Mouse (Mus musculus): ENCODE data around the gene Cyb5b. TPM values are rescaled to one million over a fixed set of nuclear protein-coding genes. Genes with fewer than 3 reads are reported as not detected.

The Cyb5b gene
- polyA plus RNA-seq, 1 experiment from 2014 or later: 138 TPM

GRCm38 (mm10) chr8:107226183-107226582 lies 75.7 kb downstream of the Cyb5b start:
- H3K4me3 ChIP-seq: no peak overlapping the region
- peak overlapping the region; percentile 15; the same call in 1 of the 2 replicates for H3K27ac ChIP-seq (replicated peaks)
- peak; percentile 38 for DNase-seq (ENCODE audit: low spot score)
- H3K4me1 ChIP-seq: peaks cover 27% of the 10 kb centered on the region
- H3K9me3 ChIP-seq: no peaks in the 10 kb centered on the region; the same call in 1 of the 2 replicates
- H3K36me3 ChIP-seq (replicated peaks): no peaks in the 10 kb centered on the region
- no peaks in the 10 kb centered on the region for H3K27me3 ChIP-seq (replicated peaks; ENCODE audit: low read depth, poor library complexity, severe bottlenecking)
- 45% methylated on average over 9 of the region's 9 CpGs for WGBS

DNA sequence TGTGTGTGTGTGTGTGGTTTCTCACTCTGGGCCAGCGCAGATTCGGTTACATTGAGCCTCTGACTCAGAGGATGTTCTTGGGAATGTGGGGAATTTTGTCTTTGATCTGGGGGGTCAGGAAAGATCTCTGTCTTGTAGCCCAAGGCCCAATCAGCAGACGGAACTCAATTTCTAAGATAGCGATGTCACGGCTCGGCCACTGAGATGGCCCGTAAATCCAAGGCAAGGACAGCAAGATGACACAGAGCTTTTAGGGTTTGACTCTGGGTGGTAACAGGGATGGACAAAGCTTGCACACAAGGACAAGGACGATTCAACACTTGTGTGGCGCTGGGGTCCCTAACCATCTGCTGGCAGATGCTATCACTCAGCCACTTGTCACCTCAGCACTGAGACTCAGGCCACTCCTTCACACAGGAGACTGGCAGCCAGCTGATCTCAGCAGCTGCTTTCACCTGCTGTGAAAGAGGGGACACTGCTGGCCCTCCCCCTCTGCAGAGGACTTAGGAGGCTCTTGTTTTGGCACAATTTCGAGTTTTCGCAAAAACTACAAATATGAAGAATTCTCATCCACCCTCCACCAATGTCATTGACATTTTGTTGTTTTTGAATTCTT lies 76.7 kb downstream of the Cyb5b start:
- DNase-seq (ENCODE audit: low spot score): no peak
- no peaks in the 10 kb centered on the region for H3K36me3 ChIP-seq (replicated peaks)
- H3K4me1 ChIP-seq: peaks cover 23% of the 10 kb centered on the region
- H3K4me3 ChIP-seq: no peak overlapping the region
- WGBS: 64% methylated on average over 11 of the region's 11 CpGs
- H3K27me3 ChIP-seq (replicated peaks; ENCODE audit: low read depth, poor library complexity, severe bottlenecking): no peaks in the 10 kb centered on the region
- no peaks in the 10 kb centered on the region; the same call in 1 of the 2 replicates for H3K9me3 ChIP-seq
- H3K27ac ChIP-seq (replicated peaks): no peak overlapping the region

DNA sequence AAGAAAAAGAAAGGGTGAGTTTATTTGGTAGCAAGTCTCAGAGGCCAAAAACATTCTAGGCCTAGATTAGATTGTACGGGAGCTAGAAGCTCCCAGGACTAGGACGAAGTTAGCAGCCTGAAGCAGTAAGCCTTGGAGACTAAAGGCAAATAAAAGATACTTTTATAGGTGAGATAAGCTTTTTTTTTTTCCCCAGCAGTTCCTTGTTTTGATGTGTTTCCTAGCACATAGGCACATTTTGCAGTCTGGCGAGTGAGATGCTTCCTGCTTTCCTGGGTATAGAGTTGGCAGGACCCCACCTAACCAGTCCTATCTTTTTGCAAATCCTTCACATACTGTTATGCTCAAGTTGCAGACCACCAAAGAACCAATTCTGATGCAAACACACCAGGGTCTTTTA lies 82.8 kb downstream of the Cyb5b start:
- Histone ChIP-seq H3K27ac (replicated peaks) (no peak overlapping the region), H3K27me3 (replicated peaks; ENCODE audit: low read depth, poor library complexity, severe bottlenecking) (no peaks in the 10 kb centered on the region), H3K4me3 (no peak overlapping the region), H3K36me3 (replicated peaks) (no peaks in the 10 kb centered on the region), H3K4me1 (no peaks in the 10 kb centered on the region), H3K9me3 (no peaks in the 10 kb centered on the region)
- DNase-seq (ENCODE audit: low spot score): no peak
- 96% methylated on average over 3 of the region's 3 CpGs for WGBS

DNA sequence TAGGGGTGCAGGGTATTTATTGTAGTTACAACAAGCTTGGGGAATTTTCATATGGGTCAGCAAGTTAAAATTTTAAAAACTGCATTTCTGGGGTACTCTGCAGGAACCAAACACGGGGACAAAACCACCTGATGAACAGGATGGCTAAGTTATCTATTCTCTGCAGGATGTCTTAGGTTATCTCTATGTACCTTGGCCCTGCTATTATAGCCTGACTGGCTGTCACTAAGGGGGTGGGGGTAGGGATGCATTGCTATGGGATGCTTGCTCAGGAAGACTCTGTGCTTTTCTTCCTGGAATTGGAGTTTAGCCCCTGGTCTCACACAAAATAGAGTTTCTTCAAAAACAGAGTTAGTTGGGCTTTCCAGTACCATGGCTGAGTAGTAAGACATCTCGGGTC lies 83.3 kb downstream of the Cyb5b start:
- H3K4me3 ChIP-seq: no peak overlapping the region
- no peaks in the 10 kb centered on the region for H3K4me1 ChIP-seq
- DNase-seq (ENCODE audit: low spot score): no peak
- H3K9me3 ChIP-seq: no peaks in the 10 kb centered on the region
- no peak overlapping the region for H3K27ac ChIP-seq (replicated peaks)
- WGBS: 83% methylated on average over 2 of the region's 2 CpGs
- no peaks in the 10 kb centered on the region for H3K36me3 ChIP-seq (replicated peaks)
- no peaks in the 10 kb centered on the region for H3K27me3 ChIP-seq (replicated peaks; ENCODE audit: low read depth, poor library complexity, severe bottlenecking)

Other genes with a start within 250 kb of the Cyb5b start
- gene Sntb2, start 214.9 kb upstream of the Cyb5b start, polyA plus RNA-seq (2016; fragmentation: Nextera tagmentation; extraction: Ambion mirVana): 11.6 and 12.3 TPM in 2 replicates
- 65.7 and 66.0 TPM in 2 replicates for gene Vps4a, start 119.4 kb upstream of the Cyb5b start, polyA plus RNA-seq (2016; fragmentation: Nextera tagmentation; extraction: Ambion mirVana)
- gene Pdf, start 102.0 kb upstream of the Cyb5b start, polyA plus RNA-seq (2016; fragmentation: Nextera tagmentation; extraction: Ambion mirVana): 53.4 and 54.1 TPM in 2 replicates
- 40.5 and 41.3 TPM in 2 replicates for gene Cog8, start 94.0 kb upstream of the Cyb5b start, polyA plus RNA-seq (2016; fragmentation: Nextera tagmentation; extraction: Ambion mirVana)
- 122 and 123 TPM in 2 replicates for gene Nip7, start 93.8 kb upstream of the Cyb5b start, polyA plus RNA-seq (2016; fragmentation: Nextera tagmentation; extraction: Ambion mirVana)
- not detected in 2 replicates for gene Tmed6, start 85.0 kb upstream of the Cyb5b start, polyA plus RNA-seq (2016; fragmentation: Nextera tagmentation; extraction: Ambion mirVana)
- 18.5 and 20.5 TPM in 2 replicates for gene Terf2, start 54.1 kb upstream of the Cyb5b start, polyA plus RNA-seq (2016; fragmentation: Nextera tagmentation; extraction: Ambion mirVana)
- 10.9 and 11.2 TPM in 2 replicates for gene Nfat5, start 142.8 kb downstream of the Cyb5b start, polyA plus RNA-seq (2016; fragmentation: Nextera tagmentation; extraction: Ambion mirVana)

Data from embryonic facial prominence, embryonic 10.5 days (tissue).